Mouse (Mus musculus): ENCODE results near the gene Slc35b1. TPM values are rescaled to one million over a fixed set of nuclear protein-coding genes. Genes with fewer than 3 reads are reported as not detected.

Slc35b1 gene
- polyA plus RNA-seq, 1 experiment, result 11.3 TPM

GRCm38 (mm10) chr11:95378926-95379325 is 5.6 kb upstream of the Slc35b1 start:
- peaks cover 47% of the 10 kb centered on the region for H3K4me1 ChIP-seq
- no peaks in the 10 kb centered on the region for H3K9me3 ChIP-seq
- H3K4me3 ChIP-seq (replicated peaks), result no peak overlapping the region
- peaks cover 42% of the 10 kb centered on the region for H3K27me3 ChIP-seq (replicated peaks)
- TF ChIP-seq FLI1 (IDR thresholded peaks at IDR 0.05; ENCODE audit: low read length) (no peak), GATA1 (IDR thresholded peaks at IDR 0.05; ENCODE audit: borderline replicate concordance, low read length) (no peak)
- H3K36me3 ChIP-seq (replicated peaks; ENCODE audit: low read length), result peaks cover 83% of the 10 kb centered on the region

- Histone ChIP-seq H3K4me3 (replicated peaks) (no peak overlapping the region), H3K36me3 (replicated peaks; ENCODE audit: low read length) (peaks cover 78% of the 10 kb centered on the region), H3K27me3 (replicated peaks) (peaks cover 42% of the 10 kb centered on the region), H3K4me1 (peaks cover 50% of the 10 kb centered on the region), H3K9me3 (no peaks in the 10 kb centered on the region)
- no peak for TF ChIP-seq FLI1 (IDR thresholded peaks at IDR 0.05; ENCODE audit: low read length)
- no peak for TF ChIP-seq GATA1 (IDR thresholded peaks at IDR 0.05; ENCODE audit: borderline replicate concordance, low read length)
These were observed 4.9 kb upstream of the Slc35b1 start for GRCm38 (mm10) chr11:95379552-95379951.

- no peak for TF ChIP-seq FLI1 (IDR thresholded peaks at IDR 0.05; ENCODE audit: low read length)
- TF ChIP-seq GATA1 (IDR thresholded peaks at IDR 0.05; ENCODE audit: borderline replicate concordance, low read length), result no peak
- Histone ChIP-seq H3K36me3 (replicated peaks; ENCODE audit: low read length) (peaks cover 67% of the 10 kb centered on the region), H3K9me3 (no peaks in the 10 kb centered on the region), H3K4me1 (peaks cover 54% of the 10 kb centered on the region), H3K27me3 (replicated peaks) (peaks cover 34% of the 10 kb centered on the region), H3K4me3 (replicated peaks) (no peak overlapping the region)
These were observed 3.8 kb upstream of the Slc35b1 start for GRCm38 (mm10) chr11:95380711-95381110.

GRCm38 (mm10) chr11:95381146-95381545 is 3.3 kb upstream of the Slc35b1 start:
- H3K4me1 ChIP-seq, result peaks cover 54% of the 10 kb centered on the region
- H3K9me3 ChIP-seq, result no peaks in the 10 kb centered on the region
- peaks cover 29% of the 10 kb centered on the region for H3K27me3 ChIP-seq (replicated peaks)
- H3K4me3 ChIP-seq (replicated peaks), result no peak overlapping the region
- H3K36me3 ChIP-seq (replicated peaks; ENCODE audit: low read length), result peaks cover 65% of the 10 kb centered on the region
- TF ChIP-seq FLI1 (IDR thresholded peaks at IDR 0.05; ENCODE audit: low read length), result no peak
- no peak for TF ChIP-seq GATA1 (IDR thresholded peaks at IDR 0.05; ENCODE audit: borderline replicate concordance, low read length)

GRCm38 (mm10) chr11:95383331-95383986 is 1.0 kb upstream of the Slc35b1 start:
- peaks cover 65% of the 10 kb centered on the region for H3K36me3 ChIP-seq (replicated peaks; ENCODE audit: low read length)
- no peaks in the 10 kb centered on the region for H3K9me3 ChIP-seq
- peaks cover 58% of the 10 kb centered on the region for H3K4me1 ChIP-seq
- peaks cover 17% of the 10 kb centered on the region for H3K27me3 ChIP-seq (replicated peaks)
- TF ChIP-seq FLI1 (IDR thresholded peaks at IDR 0.05; ENCODE audit: low read length), result no peak
- TF ChIP-seq GATA1 (IDR thresholded peaks at IDR 0.05; ENCODE audit: borderline replicate concordance, low read length), result no peak
- H3K4me3 ChIP-seq (replicated peaks), result no peak overlapping the region

- Histone ChIP-seq H3K36me3 (replicated peaks; ENCODE audit: low read length) (peaks cover 65% of the 10 kb centered on the region), H3K4me3 (replicated peaks) (peak overlapping the region; percentile 97)
These were observed 531 bp upstream of the Slc35b1 start for GRCm38 (mm10) chr11:95384004-95384318.

GRCm38 (mm10) chr11:95384973-95385320 is 455 bp downstream of the Slc35b1 start:
- Histone ChIP-seq H3K4me3 (replicated peaks) (peak overlapping the region; percentile 97), H3K9me3 (no peaks in the 10 kb centered on the region), H3K27me3 (replicated peaks) (peaks cover 16% of the 10 kb centered on the region), H3K36me3 (replicated peaks; ENCODE audit: low read length) (peaks cover 65% of the 10 kb centered on the region), H3K4me1 (peaks cover 50% of the 10 kb centered on the region)
- no peak for TF ChIP-seq FLI1 (IDR thresholded peaks at IDR 0.05; ENCODE audit: low read length)

More at GRCm38 (mm10) chr11:95384004-95384318, 531 bp upstream of the Slc35b1 start:
- peaks cover 16% of the 10 kb centered on the region for H3K27me3 ChIP-seq (replicated peaks)
- H3K9me3 ChIP-seq, result no peaks in the 10 kb centered on the region
- TF ChIP-seq GATA1 (IDR thresholded peaks at IDR 0.05; ENCODE audit: borderline replicate concordance, low read length) (no peak), FLI1 (IDR thresholded peaks at IDR 0.05; ENCODE audit: low read length) (no peak)
- H3K4me1 ChIP-seq, result peaks cover 55% of the 10 kb centered on the region

- TF ChIP-seq FLI1 (IDR thresholded peaks at IDR 0.05; ENCODE audit: low read length), result no peak
- no peak for TF ChIP-seq GATA1 (IDR thresholded peaks at IDR 0.05; ENCODE audit: borderline replicate concordance, low read length)
- Histone ChIP-seq H3K9me3 (no peaks in the 10 kb centered on the region), H3K4me1 (peaks cover 44% of the 10 kb centered on the region), H3K36me3 (replicated peaks; ENCODE audit: low read length) (peaks cover 65% of the 10 kb centered on the region), H3K27me3 (replicated peaks) (no peaks in the 10 kb centered on the region), H3K4me3 (replicated peaks) (no peak overlapping the region)
These were observed 2.9 kb downstream of the Slc35b1 start for GRCm38 (mm10) chr11:95387354-95387753.

- Histone ChIP-seq H3K36me3 (replicated peaks; ENCODE audit: low read length) (peaks cover 79% of the 10 kb centered on the region), H3K9me3 (no peaks in the 10 kb centered on the region), H3K4me3 (replicated peaks) (no peak overlapping the region), H3K4me1 (peaks cover 40% of the 10 kb centered on the region), H3K27me3 (replicated peaks) (no peaks in the 10 kb centered on the region)
- TF ChIP-seq FLI1 (IDR thresholded peaks at IDR 0.05; ENCODE audit: low read length) (no peak), GATA1 (IDR thresholded peaks at IDR 0.05; ENCODE audit: borderline replicate concordance, low read length) (no peak)
These were observed 4.5 kb downstream of the Slc35b1 start for GRCm38 (mm10) chr11:95389006-95389405.

GRCm38 (mm10) chr11:95390420-95390819 is 5.9 kb downstream of the Slc35b1 start:
- no peaks in the 10 kb centered on the region for H3K27me3 ChIP-seq (replicated peaks)

More at GRCm38 (mm10) chr11:95390420-95390819, 5.9 kb downstream of the Slc35b1 start:
- no peaks in the 10 kb centered on the region for H3K9me3 ChIP-seq
- peaks cover 37% of the 10 kb centered on the region for H3K4me1 ChIP-seq
- no peak overlapping the region for H3K4me3 ChIP-seq (replicated peaks)
- H3K36me3 ChIP-seq (replicated peaks; ENCODE audit: low read length), result peaks cover 81% of the 10 kb centered on the region
- no peak for TF ChIP-seq FLI1 (IDR thresholded peaks at IDR 0.05; ENCODE audit: low read length)
- TF ChIP-seq GATA1 (IDR thresholded peaks at IDR 0.05; ENCODE audit: borderline replicate concordance, low read length), result no peak
